Mouse (Mus musculus): Measurements from ENCODE around the gene Gan. TPM values are rescaled to one million over a fixed set of nuclear protein-coding genes. Genes with fewer than 3 reads are reported as not detected.

Gene Gan
- total and polyA plus RNA-seq, 2 experiments from 2014 or later = 4.8 to 13.6 TPM

DNA sequence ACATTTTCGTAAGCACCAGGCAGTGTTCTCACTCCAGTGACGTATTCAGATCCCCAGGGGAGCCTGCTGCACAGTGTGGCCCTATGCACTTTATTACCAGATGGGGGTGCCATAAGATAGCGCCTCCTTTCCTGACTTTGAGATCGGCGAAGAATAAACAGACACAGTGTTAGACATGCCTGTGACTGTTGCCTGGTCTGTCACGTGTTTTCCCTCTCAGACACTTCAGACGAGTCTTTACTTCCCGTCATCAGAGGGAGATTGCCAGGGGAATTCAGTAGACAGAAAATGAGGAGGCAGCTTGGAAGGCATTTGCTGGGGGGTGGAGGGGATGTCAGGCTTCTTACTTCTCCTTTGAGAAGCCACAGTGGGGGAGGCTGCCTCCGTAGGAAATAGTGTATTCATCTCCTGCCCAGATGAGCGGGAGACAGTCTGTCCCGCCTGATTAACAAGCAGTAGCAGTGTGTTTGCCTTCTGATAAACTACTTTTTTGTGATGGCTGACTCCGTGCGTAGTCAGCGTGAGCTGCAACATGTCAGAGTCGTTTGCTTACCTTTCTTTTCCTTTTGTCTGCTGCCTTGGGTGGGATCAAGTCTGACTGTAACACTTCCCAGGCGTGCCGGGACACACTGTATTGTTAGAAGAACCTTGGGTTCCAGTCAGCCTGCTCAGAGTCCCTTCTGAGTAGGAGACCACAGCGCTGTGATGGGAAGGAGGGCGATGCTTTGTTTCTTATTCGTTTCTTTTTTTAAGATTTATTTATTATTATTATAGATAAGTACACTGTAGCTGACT lies 40.4 kb downstream of the Gan start:
- TF ChIP-seq CTCF (IDR thresholded peaks at IDR 0.05; ENCODE audit: low read depth) = peak; percentile 75
- Histone ChIP-seq H3K4me3 (ENCODE audit: low read depth, low read length) (no peak overlapping the region), H3K9ac (no peak overlapping the region), H3K27me3 (ENCODE audit: insufficient read depth, low read length) (no peaks in the 10 kb centered on the region), H3K4me2 (ENCODE audit: low read depth) (peak overlapping the region; percentile 17), H3K36me3 (ENCODE audit: insufficient read depth) (peaks cover 37% of the 10 kb centered on the region), H3K9me3 (ENCODE audit: low read length) (no peaks in the 10 kb centered on the region), H3K27ac (ENCODE audit: low read depth, low read length) (peak overlapping the region; percentile 67), H3K4me1 (ENCODE audit: insufficient read depth) (no peaks in the 10 kb centered on the region)
- ATAC-seq (peak; percentile 94), DNase-seq (peak; percentile 80)
- 45% methylated on average over 20 of the region's 20 CpGs for WGBS

DNA sequence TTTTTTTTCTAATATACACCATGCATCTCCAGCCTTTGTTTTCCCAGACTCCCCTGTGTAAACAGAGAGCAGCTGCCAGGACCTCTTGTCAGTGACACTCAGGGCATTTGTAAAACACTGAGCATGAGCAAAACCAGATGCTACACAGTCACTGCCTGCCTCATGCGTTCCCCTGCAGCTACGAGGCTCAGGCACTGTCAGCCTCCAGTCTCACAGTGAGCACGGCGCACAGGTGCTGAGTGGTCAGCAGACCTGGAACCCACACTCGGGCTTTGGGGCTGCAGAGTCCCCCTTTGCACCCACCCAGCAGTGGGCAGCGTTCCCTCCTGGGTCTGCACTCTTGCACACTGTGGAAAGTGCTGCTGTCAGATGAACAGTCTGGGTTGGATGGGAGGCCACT lies 41.7 kb downstream of the Gan start:
- no peak for TF ChIP-seq CTCF (IDR thresholded peaks at IDR 0.05; ENCODE audit: low read depth)
- Histone ChIP-seq H3K27me3 (ENCODE audit: insufficient read depth, low read length) (no peaks in the 10 kb centered on the region), H3K9me3 (ENCODE audit: low read length) (no peaks in the 10 kb centered on the region), H3K9ac (no peak overlapping the region), H3K27ac (ENCODE audit: low read depth, low read length) (no peak overlapping the region), H3K4me1 (ENCODE audit: insufficient read depth) (no peaks in the 10 kb centered on the region), H3K4me3 (ENCODE audit: low read depth, low read length) (no peak overlapping the region), H3K36me3 (ENCODE audit: insufficient read depth) (peaks cover 41% of the 10 kb centered on the region), H3K4me2 (ENCODE audit: low read depth) (no peak overlapping the region)
- DNase-seq = no peak
- WGBS = 79% methylated on average over 6 of the region's 6 CpGs
- no peak for ATAC-seq

- ATAC-seq = no peak
- no peaks in the 10 kb centered on the region for H3K9me3 ChIP-seq (ENCODE audit: low read length)
- H3K9ac ChIP-seq = no peak overlapping the region
- H3K4me3 ChIP-seq (ENCODE audit: low read depth, low read length) = no peak overlapping the region
- H3K36me3 ChIP-seq (ENCODE audit: insufficient read depth) = peaks cover 44% of the 10 kb centered on the region
- H3K4me2 ChIP-seq (ENCODE audit: low read depth) = no peak overlapping the region
- no peaks in the 10 kb centered on the region for H3K4me1 ChIP-seq (ENCODE audit: insufficient read depth)
- no peaks in the 10 kb centered on the region for H3K27me3 ChIP-seq (ENCODE audit: insufficient read depth, low read length)
- TF ChIP-seq CTCF (IDR thresholded peaks at IDR 0.05; ENCODE audit: low read depth) = no peak
- no peak for DNase-seq
- no peak overlapping the region for H3K27ac ChIP-seq (ENCODE audit: low read depth, low read length)
- 80% methylated on average over 13 of the region's 13 CpGs for WGBS
These were observed 42.4 kb downstream of the Gan start for GRCm38 (mm10) chr8:117200346-117200745.

- H3K4me1 ChIP-seq (ENCODE audit: insufficient read depth) = no peaks in the 10 kb centered on the region
- H3K36me3 ChIP-seq (ENCODE audit: insufficient read depth) = peaks cover 41% of the 10 kb centered on the region
- TF ChIP-seq CTCF (IDR thresholded peaks at IDR 0.05; ENCODE audit: low read depth) = no peak
- no peaks in the 10 kb centered on the region for H3K9me3 ChIP-seq (ENCODE audit: low read length)
- no peak overlapping the region for H3K4me2 ChIP-seq (ENCODE audit: low read depth)
- no peak overlapping the region for H3K4me3 ChIP-seq (ENCODE audit: low read depth, low read length)
- DNase-seq (no peak), ATAC-seq (no peak)
- no peak overlapping the region for H3K27ac ChIP-seq (ENCODE audit: low read depth, low read length)
- H3K9ac ChIP-seq = no peak overlapping the region
- H3K27me3 ChIP-seq (ENCODE audit: insufficient read depth, low read length) = no peaks in the 10 kb centered on the region
- WGBS = 89% methylated on average over 9 of the region's 9 CpGs
These were observed 42.9 kb downstream of the Gan start for GRCm38 (mm10) chr8:117200803-117201202.

DNA sequence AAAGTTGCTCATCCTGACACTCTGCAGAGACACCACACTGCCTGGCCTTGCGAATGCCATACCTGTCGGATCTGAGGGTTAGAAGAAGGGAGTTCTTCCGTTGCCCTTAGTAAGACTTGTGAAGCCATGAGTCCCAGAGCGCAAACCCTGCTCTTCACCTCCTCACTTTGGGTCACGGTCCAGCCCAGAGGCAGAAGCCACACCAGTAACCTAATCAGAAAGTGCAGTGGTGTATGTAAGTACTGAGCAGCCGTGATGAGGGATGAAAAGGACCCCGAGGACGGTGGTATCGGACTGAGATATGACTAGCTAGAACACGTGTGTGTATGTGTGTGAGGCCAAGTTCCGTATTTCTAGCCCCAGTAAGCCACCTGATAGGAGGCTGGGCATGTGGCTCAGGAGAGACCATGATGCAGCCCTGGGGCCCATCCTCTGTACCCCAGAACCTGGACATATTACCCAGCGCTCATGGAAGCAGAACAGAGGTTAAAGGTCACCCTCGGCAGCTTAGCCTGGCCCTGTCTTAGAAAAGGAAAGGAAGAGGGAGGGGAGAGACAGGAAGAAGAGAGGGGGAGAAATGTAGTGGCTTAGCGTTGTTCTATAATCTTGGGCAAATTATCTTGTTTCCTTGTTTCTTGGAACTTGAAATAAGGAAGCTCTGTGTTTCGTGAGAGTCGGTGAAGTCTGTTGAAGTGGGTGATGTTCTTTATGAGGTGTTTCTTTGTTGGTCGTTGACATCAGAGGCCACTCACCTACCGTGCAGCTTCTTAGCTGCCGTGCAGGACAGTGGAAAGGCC lies 43.5 kb downstream of the Gan start:
- Histone ChIP-seq H3K36me3 (ENCODE audit: insufficient read depth) (peaks cover 36% of the 10 kb centered on the region), H3K27ac (ENCODE audit: low read depth, low read length) (no peak overlapping the region), H3K4me1 (ENCODE audit: insufficient read depth) (no peaks in the 10 kb centered on the region), H3K9ac (no peak overlapping the region), H3K27me3 (ENCODE audit: insufficient read depth, low read length) (no peaks in the 10 kb centered on the region), H3K4me2 (ENCODE audit: low read depth) (no peak overlapping the region), H3K4me3 (ENCODE audit: low read depth, low read length) (no peak overlapping the region), H3K9me3 (ENCODE audit: low read length) (no peaks in the 10 kb centered on the region)
- WGBS = 87% methylated on average over 19 of the region's 19 CpGs
- no peak for TF ChIP-seq CTCF (IDR thresholded peaks at IDR 0.05; ENCODE audit: low read depth)
- no peak for ATAC-seq
- no peak for DNase-seq

DNA sequence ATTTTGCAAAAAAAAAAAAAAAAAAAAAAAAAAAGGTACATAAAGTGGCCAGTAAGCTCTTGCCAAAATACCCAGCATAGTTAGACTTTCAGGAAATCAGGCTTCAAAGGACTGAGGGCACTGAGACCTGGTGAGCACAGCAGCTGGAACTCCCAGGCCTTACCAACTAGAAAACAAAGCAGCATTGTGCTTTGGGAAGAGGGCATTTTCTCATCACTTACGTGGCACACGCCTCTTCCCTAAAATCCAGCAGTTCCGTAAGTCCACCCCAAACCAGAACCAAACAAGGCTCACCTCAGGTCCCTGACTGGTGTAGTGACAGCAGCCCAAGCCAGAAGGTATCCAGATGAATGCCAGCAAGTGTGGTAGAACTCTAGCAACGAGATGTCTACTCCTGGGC lies 45.1 kb downstream of the Gan start:
- no peak for DNase-seq

GRCm38 (mm10) chr8:117205884-117206283 lies 47.9 kb downstream of the Gan start:
- H3K4me2 ChIP-seq (ENCODE audit: low read depth) = no peak overlapping the region
- no peaks in the 10 kb centered on the region for H3K9me3 ChIP-seq (ENCODE audit: low read length)
- no peak overlapping the region for H3K9ac ChIP-seq
- H3K36me3 ChIP-seq (ENCODE audit: insufficient read depth) = peaks cover 20% of the 10 kb centered on the region
- ATAC-seq (no peak), DNase-seq (no peak)
- H3K4me1 ChIP-seq (ENCODE audit: insufficient read depth) = no peaks in the 10 kb centered on the region
- 84% methylated on average over 4 of the region's 4 CpGs for WGBS
- no peak for TF ChIP-seq CTCF (IDR thresholded peaks at IDR 0.05; ENCODE audit: low read depth)
- H3K27me3 ChIP-seq (ENCODE audit: insufficient read depth, low read length) = no peaks in the 10 kb centered on the region
- no peak overlapping the region for H3K4me3 ChIP-seq (ENCODE audit: low read depth, low read length)
- H3K27ac ChIP-seq (ENCODE audit: low read depth, low read length) = no peak overlapping the region

More for the DNA sequence above, 45.1 kb downstream of the Gan start:
- TF ChIP-seq CTCF (IDR thresholded peaks at IDR 0.05; ENCODE audit: low read depth) = no peak
- H3K4me1 ChIP-seq (ENCODE audit: insufficient read depth) = no peaks in the 10 kb centered on the region
- no peaks in the 10 kb centered on the region for H3K27me3 ChIP-seq (ENCODE audit: insufficient read depth, low read length)
- no peak overlapping the region for H3K9ac ChIP-seq
- WGBS = 79% methylated on average over 4 of the region's 4 CpGs
- no peaks in the 10 kb centered on the region for H3K9me3 ChIP-seq (ENCODE audit: low read length)
- ATAC-seq = no peak
- H3K4me3 ChIP-seq (ENCODE audit: low read depth, low read length) = no peak overlapping the region
- H3K36me3 ChIP-seq (ENCODE audit: insufficient read depth) = peaks cover 31% of the 10 kb centered on the region
- H3K27ac ChIP-seq (ENCODE audit: low read depth, low read length) = no peak overlapping the region
- H3K4me2 ChIP-seq (ENCODE audit: low read depth) = no peak overlapping the region
